Mouse (Mus musculus): ENCODE results near the gene Depdc5.
"Not testable (repeated sequence)": the region's sequence is repeated elsewhere in the genome, so short reads cannot be mapped to it uniquely, and the experiment has no call there.

The Depdc5 gene

GRCm38 (mm10) chr5:33040735-33041134, 177.2 kb downstream of the Depdc5 start:
- DNase-seq (ENCODE audit: low read depth, low spot score); H3K27me3 ChIP-seq (ENCODE audit: control insufficient read depth, insufficient read depth, low read length, poor library complexity, severe bottlenecking); H3K36me3 ChIP-seq (ENCODE audit: control insufficient read depth, insufficient read depth, low read length, poor library complexity, severe bottlenecking): not testable (repeated sequence)

DNA sequence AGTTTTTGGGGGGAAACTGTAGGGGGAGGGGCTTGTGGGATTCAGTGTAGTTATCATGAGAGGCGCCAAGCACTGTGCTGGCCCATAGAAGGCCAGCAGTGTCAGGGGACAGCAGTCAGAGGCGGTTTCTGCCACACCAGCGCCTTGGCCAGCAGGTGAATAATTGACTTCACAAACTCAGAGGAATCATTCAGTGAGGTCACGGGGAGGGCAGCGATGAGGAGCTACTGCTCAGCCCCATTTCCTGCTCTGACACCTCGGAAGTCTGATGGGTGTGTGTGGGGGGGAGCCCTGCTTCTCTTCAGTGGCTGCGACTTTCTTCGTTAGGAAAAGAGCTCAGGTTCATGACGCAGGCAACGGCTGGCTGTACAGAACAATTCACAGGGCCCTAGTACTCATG, 179.9 kb downstream of the Depdc5 start:
- peak; percentile 37 for DNase-seq (ENCODE audit: low read depth, low spot score)
- Histone ChIP-seq H3K36me3 (ENCODE audit: control insufficient read depth, insufficient read depth, low read length, poor library complexity, severe bottlenecking) (no peaks in the 10 kb centered on the region), H3K27me3 (ENCODE audit: control insufficient read depth, insufficient read depth, low read length, poor library complexity, severe bottlenecking) (no peaks in the 10 kb centered on the region)
